Mouse (Mus musculus): ENCODE data around the gene Ryr2.

The Ryr2 gene

DNA sequence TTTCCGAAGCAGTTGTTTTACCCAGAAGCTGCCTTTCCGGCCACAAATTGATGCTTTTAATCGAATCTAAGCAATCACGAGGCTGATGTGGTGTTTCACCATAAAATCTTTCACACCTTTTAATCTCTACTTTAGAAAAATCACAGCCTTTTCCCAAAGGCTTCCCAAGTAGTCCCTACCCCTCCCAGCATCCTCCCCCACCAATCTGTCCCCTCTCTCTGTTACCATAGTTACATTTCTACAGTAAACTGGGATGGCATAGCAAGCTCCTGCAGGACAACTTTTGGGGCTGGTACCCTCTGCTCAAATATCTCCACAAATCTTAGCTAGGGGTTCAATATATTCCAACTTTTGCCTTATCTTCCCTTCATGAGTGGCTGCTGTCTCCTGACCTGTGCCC, 342.8 kb downstream of the Ryr2 start:
- DNase-seq (ENCODE audit: low spot score), result no peak

DNA sequence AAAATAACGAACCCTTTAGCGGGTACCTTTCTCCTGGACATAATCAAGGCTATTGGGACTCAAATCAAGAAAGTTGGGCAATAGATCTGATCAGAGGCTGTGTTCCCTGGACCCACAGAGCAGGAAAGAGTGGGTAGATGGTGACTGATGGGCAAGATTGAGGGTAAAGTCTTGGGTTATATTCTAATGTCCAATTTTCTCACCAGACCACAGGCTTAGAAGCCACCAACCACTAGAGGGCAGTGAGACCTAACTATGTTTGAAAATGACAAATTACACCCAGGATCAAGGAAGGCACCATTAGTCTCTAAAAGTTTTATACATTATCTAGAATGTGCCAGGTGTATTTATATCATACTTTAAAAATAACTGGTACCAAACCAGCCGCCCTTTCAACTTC, 343.6 kb downstream of the Ryr2 start:
- peak; percentile 60 for DNase-seq (ENCODE audit: low spot score)

DNA sequence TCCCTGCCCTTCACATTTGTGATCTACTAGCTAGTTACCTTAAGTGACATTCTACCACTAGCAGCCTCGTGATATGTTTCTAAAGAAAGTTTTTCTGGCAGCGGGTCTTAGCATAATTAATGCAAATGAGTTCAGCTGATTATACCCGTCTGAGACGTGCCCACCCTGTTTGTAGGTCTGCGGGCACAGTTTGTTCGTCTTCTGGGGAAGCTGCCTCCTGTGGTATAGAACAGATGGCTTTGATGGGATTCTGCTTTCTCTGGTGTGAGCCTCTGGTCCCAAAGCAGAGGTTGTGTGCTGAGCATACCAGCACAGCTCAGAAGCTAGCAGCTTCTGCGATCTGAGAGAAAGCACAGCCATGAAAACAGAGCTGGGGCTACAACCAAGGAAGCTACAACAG, 348.9 kb downstream of the Ryr2 start:
- DNase-seq (ENCODE audit: low spot score), result no peak

DNA sequence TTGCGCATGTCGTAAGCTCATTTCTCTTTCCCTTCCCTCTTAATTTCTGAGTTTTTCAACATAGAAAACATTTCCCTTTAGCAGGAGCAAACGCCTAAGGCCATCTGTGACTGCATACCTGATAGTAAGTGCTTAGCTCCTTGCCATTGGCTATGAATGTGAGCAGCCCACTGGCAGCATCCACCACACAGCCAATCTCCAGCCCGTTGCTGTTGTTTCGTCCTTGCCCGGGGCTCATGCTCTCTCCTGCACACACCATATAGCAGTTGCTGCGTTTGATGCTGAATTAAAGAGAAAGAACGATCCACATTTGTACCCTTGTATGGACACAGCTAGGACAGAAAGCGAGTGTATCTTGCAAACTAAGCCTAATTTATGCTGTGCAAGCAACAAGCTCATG, 361.3 kb downstream of the Ryr2 start:
- DNase-seq (ENCODE audit: low spot score), result no peak

DNA sequence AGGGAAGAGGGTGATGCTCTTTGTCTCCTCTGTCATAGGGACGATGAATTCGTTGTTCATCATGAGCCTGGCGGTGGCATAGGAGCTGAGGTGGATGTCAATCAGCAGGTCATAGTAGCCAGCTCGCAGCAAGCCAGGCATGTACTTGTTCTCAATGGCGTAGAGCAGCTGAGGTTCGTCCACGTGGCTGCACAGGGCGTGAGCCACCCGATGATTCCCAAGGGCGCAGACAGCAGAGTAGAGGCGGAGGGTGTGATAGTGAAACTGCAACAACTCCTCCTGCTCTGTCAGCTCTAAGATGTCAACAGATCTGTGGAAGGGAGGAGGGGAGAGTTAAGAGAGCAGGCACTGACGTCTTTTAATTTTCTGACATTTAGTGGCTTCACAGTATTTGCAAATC, 368.5 kb downstream of the Ryr2 start:
- DNase-seq (ENCODE audit: low spot score), result no peak

DNA sequence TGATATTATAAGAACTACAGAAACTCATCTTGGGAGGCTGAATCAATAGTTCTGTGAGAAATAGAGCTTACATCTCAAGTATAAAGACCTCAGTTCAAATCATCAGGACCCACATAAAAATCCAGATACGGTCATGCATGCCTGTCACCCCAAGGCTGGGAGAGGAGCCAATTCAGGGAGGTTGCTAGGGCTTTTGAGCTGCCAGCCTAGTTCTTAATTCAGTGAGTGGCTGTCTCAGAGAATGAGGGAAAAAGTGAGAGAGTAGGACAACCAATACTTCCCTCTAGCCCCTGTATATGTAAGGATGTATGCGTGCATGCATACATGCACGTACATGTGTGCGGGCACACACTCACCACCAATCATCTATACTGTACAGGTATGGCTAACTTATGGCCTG, 390.5 kb downstream of the Ryr2 start:
- DNase-seq (ENCODE audit: low spot score), result no peak

DNA sequence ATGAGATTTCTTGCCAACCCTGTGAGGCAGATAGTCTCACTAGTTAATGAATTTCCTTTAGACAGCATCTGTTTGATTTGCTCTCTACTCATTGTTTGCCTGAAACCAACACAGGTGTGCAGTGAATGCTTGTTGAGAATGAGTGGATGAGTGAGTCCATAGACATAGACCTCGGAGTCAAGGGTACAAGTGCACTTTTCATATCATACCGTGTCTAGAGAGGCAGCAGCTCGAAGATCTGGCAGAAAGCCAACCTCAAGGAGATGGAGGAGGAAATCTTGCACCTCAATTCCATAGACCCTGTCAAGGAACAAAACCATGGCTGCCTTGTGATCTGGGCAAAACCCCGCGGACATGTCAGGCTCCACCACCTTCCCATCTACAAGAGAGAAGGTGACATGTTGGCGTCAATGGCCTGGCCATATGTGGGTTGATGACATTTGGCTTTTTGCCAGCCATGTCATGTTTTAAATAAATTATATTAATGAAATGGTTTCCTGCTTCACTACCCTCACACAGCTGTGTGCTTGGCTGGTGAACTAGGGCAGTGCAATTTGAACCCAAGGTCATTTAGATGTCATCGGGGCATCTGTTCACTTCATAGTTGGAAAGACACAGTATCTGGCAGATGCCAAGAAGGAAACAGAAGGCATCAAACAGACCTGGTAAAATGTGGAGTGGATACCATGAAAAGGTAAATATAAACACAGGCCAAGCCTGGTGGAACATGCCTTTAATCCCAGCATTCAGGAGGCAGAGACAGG, 396.9 kb downstream of the Ryr2 start:
- no peak for DNase-seq (ENCODE audit: low spot score)

DNA sequence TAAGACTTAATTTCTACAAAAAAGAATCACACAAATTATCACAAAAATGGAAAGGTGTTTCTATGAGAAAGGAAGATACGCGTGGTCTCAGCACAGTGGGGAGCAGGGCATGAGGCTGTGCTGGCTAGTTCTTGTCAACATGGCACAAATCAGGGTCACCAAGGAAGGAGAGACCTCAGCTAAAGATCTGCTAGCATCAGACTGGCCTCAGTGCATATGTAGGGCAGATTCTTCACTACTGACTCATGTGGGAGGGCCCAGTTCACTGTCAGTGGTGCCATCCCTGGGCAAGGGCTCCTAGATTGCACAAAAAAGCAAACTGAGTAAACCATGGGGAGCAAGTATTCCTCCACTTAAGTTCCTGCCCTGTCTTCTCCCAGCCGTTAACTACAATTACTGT, 405.0 kb downstream of the Ryr2 start:
- DNase-seq (ENCODE audit: low spot score), result no peak

DNA sequence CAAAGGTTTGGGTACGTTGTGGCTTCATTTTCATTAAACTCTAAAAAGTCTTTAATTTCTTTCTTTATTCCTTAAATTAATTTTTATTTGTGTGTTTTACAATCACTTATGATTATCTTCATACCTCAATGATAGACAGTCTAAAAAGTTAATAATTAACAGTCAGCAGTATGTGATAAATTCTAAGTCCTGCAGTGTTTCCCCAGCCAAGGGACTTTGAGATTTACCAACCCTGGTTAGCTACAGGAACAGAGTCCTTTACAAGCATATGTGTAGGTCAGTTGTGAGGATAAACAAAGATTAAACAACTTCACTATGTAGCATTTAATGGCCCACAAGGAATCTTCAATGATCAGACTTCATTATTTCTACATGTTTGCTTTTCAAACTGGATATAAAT, 410.2 kb downstream of the Ryr2 start:
- no peak for DNase-seq (ENCODE audit: low spot score)

DNA sequence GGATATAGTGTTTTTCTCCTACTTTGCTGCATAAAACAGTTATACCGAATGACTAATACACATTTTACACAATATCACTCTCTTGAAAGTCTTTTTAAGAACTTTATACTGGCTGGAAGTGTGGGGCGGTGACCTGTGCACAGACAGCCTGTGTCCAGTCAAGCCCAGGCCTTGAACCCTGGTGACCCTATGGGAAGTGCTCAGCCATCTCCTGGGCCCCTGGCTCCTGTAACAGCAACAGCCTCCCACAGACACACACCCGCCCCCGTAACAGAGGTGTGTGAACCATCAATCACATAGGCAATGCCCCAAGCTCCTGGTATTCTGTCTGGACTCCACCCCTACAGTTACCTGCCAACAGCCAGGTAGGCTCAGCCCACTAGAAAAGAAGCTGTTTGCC, 424.9 kb downstream of the Ryr2 start:
- DNase-seq (ENCODE audit: low spot score), result no peak

DNA sequence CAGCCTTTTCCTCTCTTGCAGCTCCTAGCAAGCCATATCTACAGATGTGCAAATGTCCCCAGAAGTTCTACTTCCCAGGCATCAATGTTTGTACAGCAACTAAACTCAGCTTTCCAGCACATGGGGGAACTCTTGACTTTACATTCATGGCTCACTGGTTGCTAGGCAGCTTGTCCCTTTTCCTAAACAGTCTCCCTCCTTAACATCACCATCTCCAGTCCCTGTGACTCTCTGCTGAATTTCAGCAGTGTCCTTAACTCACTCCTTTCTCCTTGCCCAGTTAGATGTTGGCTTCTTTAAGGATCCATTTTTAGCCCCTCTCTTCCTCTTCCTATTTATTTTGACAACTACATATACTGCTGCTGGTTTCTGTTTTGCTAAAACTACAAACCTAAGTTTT, 443.9 kb downstream of the Ryr2 start:
- no peak for DNase-seq (ENCODE audit: low spot score)

DNA sequence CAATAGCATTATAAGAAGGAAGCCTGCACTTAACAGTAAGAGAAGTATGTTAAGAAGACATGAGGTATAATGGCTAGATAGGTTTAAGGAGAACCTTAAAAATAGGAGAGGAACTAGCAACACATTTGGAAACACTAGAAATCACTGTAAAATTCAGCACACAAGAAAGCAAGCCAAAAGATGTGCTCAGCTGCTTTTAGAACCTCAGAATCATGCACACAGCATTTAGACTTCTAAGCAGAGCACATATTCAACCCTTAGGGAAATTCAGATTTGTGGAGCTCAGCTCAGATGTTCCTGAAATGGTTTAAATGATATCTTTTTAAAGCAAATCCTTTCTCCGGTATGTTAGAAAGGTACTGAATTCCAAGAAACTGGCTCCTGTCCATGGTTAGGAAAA, 461.9 kb downstream of the Ryr2 start:
- no peak for DNase-seq (ENCODE audit: low spot score)

DNA sequence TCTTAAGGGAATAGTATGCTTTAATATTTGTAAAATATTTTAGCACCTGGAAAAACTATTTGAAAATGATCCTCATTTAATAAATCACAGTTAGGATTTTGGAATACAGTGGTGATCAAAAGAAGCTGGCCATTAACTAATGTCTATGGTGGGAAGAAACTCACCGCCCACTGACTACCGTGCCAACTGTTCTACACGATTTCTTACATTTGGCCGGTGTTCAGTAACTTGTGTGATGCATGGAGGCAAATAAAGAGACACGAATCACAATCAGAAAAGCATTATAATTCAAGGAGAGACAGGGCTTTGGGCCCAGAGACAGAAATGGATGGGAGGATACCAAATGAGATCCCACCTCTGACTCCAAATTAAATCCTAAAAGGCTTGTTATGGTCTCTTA, 470.4 kb downstream of the Ryr2 start:
- DNase-seq (ENCODE audit: low spot score), result no peak

DNA sequence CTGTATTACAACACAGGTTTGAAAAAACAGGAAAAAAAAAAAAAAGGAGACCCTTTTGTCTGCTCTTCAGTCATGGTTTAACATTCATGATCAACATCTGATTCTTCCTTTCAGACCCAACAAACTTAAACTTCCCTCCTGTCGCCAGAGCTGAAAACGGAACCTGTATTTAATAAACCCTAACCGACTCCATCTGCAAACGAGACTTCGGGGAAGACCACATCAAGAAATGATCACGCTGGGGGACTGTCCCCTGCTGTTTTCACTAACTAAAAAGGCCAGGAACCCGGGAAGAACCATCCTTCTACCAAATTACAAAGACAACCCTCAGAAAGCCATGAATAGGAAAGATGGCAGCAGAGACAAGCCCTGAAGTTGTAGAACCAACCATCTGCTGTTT, 482.2 kb downstream of the Ryr2 start:
- DNase-seq (ENCODE audit: low spot score), result no peak

DNA sequence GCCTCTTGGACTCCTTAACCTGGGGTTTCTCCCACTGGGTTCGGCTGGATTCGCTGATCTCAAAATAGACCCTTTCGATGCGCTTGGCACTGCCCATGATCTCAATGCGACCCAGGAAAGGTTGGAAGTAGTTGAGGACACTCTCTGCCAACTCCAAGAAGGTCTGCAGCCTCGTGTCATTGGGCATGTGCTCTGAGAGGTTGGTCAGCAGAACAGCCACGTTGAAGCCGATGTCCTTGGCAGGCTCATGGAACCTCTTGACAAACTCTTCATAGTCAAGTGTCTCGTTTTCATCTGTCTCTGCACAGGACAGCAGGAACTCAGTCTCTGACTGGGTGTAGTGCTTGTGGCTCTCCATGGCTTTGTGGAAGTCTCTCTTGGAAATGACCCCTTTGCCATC, 511.3 kb downstream of the Ryr2 start:
- no peak for DNase-seq (ENCODE audit: low spot score)

DNA sequence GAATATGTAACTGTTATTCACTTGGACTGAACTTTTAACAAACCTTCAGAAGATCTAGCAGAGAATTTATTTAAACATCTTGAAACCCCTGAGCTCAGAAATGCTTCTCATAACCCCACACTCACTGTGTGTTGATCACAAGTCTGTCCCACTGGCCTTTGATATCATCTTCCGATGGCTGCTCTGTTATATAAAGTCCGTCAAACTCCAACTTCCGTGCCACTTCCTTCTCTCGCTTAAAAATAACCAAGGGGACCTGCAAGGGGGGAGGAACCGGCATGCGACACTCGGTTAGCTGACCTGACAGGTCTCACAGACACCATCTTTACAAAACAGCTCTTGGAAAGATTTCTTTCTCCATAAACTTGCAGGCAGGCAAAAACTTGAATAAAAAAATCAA, 521.5 kb downstream of the Ryr2 start:
- no peak for DNase-seq (ENCODE audit: low spot score)

DNA sequence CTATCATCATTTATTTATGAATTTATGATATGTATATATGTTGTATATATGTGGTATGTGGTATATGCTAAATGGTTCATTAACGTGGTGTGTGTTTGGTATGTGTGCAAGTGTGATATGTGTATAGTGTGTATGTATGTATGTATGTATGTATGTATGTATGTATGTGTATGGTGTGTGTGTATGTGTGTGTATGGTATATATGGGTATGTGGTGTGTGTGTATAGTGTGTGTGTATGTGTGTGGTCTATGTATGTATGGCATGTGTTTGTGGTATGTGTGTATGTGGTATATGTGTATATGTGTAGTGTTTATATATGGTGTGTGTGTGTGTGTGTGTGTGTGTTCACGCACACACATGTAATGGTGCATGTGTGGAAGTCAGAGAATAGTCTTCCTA, 534.2 kb downstream of the Ryr2 start:
- DNase-seq (ENCODE audit: low spot score), result no peak

DNA sequence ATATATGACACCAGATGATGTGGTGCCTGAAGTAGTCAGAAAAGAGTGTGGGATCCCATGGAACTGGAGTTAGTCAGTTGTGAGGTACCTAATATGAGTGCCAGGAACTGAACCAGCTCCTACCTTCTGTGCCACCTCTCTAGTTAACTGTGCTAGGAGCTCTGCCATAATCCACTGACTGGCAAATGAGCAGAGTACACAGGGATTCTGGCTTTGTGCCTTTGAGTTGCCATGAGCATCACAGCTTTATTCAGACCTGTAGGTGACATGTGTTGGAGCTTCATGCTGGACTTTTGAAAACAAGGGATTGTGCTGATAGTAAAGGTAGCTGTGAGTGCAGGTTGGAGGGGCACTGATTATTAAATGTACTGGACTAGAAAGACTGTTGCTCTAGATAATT, 539.4 kb downstream of the Ryr2 start:
- no peak for DNase-seq (ENCODE audit: low spot score)

DNA sequence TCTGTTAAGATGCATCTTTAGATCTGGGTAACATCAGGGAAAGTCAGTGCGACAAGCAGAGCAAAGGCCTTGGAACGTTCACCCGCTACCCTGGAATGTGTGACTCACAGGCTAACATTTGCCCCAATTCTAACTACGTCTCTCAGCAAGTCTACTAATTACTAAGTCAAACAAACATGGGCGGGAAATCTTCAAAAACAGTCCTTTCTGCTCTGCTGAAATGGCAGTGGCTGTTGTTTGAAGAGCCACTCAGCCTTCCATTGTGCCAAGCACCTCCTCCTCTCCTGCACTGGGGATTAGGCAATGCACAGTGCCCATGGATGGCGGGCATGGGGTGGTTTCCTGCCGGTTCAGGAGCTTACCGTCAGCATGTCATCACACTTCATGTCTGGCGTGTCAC, 540.3 kb downstream of the Ryr2 start:
- peak; percentile 49 for DNase-seq (ENCODE audit: low spot score)

DNA sequence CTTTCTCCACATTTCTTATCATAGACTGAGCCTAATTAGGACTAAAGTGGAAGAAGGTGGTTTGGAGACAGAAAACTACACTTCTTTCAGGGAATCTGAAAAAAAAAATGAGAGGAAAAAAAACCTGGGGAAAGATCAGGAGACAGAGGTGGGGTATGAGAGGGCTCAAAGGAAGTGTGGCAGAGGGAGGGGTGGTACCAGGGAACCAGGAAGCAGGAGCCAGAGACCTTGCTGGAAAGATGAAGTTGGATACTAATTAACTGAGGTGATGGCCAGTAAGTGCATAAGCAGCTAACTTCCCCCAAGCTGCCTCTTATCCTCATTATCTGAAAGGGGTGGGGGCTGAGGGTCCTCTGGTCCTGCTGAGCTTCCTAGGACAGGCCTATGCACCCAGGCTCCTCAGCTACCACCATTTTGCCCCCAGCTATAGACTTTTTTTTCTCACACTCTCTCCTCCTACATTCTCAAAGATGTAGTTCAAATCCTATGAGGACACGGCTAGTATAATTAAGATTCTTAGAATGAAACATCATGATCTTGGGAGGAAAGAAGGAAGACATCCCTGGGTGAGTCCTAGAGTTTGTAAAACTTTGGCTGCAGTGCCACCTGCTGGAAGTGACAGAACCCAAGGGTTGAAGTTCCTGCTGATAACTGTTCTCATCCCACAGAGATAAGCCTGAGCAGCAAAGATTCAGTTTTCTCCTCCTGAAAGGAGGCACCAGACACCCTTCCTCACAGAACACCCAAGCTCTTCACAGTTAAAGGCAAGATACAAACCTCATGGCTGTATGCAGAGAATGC, 543.3 kb downstream of the Ryr2 start:
- DNase-seq (ENCODE audit: low spot score), result peak; percentile 80

DNA sequence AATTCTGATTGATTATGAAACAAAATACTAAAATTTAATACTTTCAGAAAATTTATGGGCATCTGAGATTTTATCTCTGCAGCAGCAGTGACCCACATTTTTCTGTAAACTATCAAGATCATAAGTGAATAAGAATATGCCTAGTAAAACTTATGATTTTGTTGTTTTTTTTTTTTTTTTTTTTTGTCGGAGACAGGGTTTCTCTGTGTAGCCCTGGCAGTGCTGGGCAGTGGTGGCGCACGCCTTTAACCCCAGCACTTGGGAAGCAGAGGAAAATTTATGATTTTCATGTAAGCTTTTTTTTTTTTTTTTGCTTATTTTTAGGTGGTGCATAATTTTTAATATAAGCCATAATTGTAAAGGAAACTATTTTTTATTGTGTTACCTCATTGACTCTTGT, 557.1 kb downstream of the Ryr2 start:
- DNase-seq (ENCODE audit: low spot score), result no peak

DNA sequence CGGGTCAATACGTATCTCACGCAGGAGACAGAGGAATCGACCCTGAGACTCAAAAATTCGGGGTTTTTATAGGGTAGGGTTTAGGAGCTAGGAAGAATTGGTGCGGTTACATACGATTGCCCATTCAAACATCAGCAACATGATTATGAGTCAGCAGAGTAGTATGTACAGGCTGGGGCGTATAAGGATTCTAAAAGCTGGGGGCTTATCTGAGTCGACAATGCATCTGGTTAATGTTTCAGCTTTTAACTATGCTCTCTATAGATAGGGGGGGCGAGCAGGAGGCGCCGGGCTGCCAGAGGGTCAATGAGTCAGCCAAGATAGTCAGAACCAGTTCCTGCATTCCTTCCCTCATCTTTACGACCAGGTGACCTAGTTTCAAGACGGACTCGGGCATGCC, 557.6 kb downstream of the Ryr2 start:
- DNase-seq (ENCODE audit: low spot score), result peak; percentile 70

DNA sequence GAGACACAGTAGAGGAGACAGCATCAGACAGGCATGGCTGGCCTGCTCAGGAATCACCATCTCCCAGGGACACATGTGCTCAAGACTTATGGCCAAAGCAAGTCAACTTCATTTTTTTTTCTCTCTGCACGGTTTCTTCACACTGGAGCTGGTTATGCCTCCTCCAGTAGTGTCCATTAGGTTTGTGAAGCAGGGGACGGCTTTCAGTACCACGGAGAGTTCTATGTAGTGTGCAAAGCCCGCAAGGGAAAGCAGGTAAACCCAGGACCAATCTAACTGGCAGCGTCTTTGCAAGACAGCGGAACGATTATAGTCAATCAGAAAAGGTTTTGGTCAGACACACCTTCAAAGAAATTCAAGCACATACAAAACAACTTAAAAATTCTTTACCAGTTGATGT, 560.9 kb downstream of the Ryr2 start:
- DNase-seq (ENCODE audit: low spot score), result no peak

DNA sequence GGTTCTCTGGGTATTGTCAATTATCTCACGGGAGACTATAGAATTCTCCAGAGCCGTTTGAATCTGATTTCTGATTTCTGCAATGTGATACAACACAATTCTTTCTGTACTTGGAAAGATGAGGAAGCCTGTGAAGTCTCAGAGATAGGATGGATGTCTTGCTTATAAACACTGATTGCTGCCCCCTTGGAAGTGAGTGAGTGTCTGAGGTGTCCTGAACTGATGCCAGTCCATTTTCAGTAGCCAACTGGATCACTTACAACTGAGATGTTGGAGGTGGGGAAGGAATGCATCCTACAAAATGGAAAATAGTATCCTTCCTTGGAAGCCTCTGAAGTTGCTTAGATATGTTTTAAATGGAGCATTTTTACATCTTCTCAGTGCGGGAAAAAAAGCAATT, 564.2 kb downstream of the Ryr2 start:
- DNase-seq (ENCODE audit: low spot score), result no peak

Measured in MN1 (cell line).